Mouse (Mus musculus): ENCODE results near the gene 9530003J23Rik. TPM values are rescaled to one million over a fixed set of nuclear protein-coding genes. Genes with fewer than 3 reads are reported as not detected.
"Not testable (repeated sequence)": the region's sequence is repeated elsewhere in the genome, so short reads cannot be mapped to it uniquely, and the experiment has no call there.

Gene 9530003J23Rik
- polyA plus RNA-seq, 1 experiment from 2014 or later, result not detected

GRCm38 (mm10) chr10:117217246-117217840 is 21.2 kb downstream of the 9530003J23Rik start:
- Histone ChIP-seq H3K4me1 (ENCODE audit: control insufficient read depth, low read depth, low read length) (peaks cover 5% of the 10 kb centered on the region; the same call in 1 of the 2 replicates), H3K9me3 (replicated peaks; ENCODE audit: control insufficient read depth, low read length) (no peaks in the 10 kb centered on the region), H3K27me3 (ENCODE audit: control insufficient read depth, insufficient read depth, low read depth, low read length) (no peaks in the 10 kb centered on the region), H3K36me3 (ENCODE audit: control insufficient read depth, insufficient read depth) (peaks cover 64% of the 10 kb centered on the region), H3K4me2 (ENCODE audit: low read depth, low read length) (no peak overlapping the region), H3K4me3 (ENCODE audit: low read depth, low read length) (no peak overlapping the region), H3K27ac (ENCODE audit: low read length) (no peak overlapping the region), H3K9ac (ENCODE audit: low read depth, low read length) (no peak overlapping the region)
- 69% methylated on average over 20 of the region's 20 CpGs for whole genome bisulfite sequencing (ENCODE audit: insufficient replicate concordance)
- no peak for ATAC-seq (ENCODE audit: low read depth)

- Histone ChIP-seq H3K27me3 (ENCODE audit: control insufficient read depth, insufficient read depth, low read depth, low read length) (no peaks in the 10 kb centered on the region), H3K4me1 (ENCODE audit: control insufficient read depth, low read depth, low read length) (peaks cover 5% of the 10 kb centered on the region; the same call in 1 of the 2 replicates), H3K27ac (ENCODE audit: low read length) (no peak overlapping the region), H3K36me3 (ENCODE audit: control insufficient read depth, insufficient read depth) (peaks cover 60% of the 10 kb centered on the region), H3K9ac (ENCODE audit: low read depth, low read length) (no peak overlapping the region), H3K4me2 (ENCODE audit: low read depth, low read length) (no peak overlapping the region), H3K4me3 (ENCODE audit: low read depth, low read length) (no peak overlapping the region), H3K9me3 (replicated peaks; ENCODE audit: control insufficient read depth, low read length) (no peaks in the 10 kb centered on the region)
- 47% methylated on average over 5 of the region's 5 CpGs for WGBS (ENCODE audit: insufficient replicate concordance)
- ATAC-seq (ENCODE audit: low read depth), result no peak
Measured at GRCm38 (mm10) chr10:117216793-117217192, 21.7 kb downstream of the 9530003J23Rik start.

- peak; percentile 48; the same call in 1 of the 2 replicates for ATAC-seq (ENCODE audit: low read depth)
- H3K4me2 ChIP-seq (ENCODE audit: low read depth, low read length), result no peak overlapping the region
- no peak overlapping the region; the same call in 1 of the 2 replicates for H3K4me3 ChIP-seq (ENCODE audit: low read depth, low read length)
- H3K36me3 ChIP-seq (ENCODE audit: control insufficient read depth, insufficient read depth), result peaks cover 55% of the 10 kb centered on the region
- H3K27ac ChIP-seq (ENCODE audit: low read length), result peak overlapping the region; percentile 59; the same call in 1 of the 2 replicates
- WGBS (ENCODE audit: insufficient replicate concordance), result 82% methylated on average over 9 of the region's 9 CpGs
- peaks cover 5% of the 10 kb centered on the region; the same call in 1 of the 2 replicates for H3K4me1 ChIP-seq (ENCODE audit: control insufficient read depth, low read depth, low read length)
- H3K9me3 ChIP-seq (replicated peaks; ENCODE audit: control insufficient read depth, low read length), result no peaks in the 10 kb centered on the region
- no peaks in the 10 kb centered on the region for H3K27me3 ChIP-seq (ENCODE audit: control insufficient read depth, insufficient read depth, low read depth, low read length)
- H3K9ac ChIP-seq (ENCODE audit: low read depth, low read length), result no peak overlapping the region
Measured at GRCm38 (mm10) chr10:117216132-117216495, 22.4 kb downstream of the 9530003J23Rik start.

- Histone ChIP-seq H3K4me1 (ENCODE audit: control insufficient read depth, low read depth, low read length) (peaks cover 5% of the 10 kb centered on the region; the same call in 1 of the 2 replicates), H3K4me2 (ENCODE audit: low read depth, low read length) (no peak overlapping the region), H3K4me3 (ENCODE audit: low read depth, low read length) (peak overlapping the region; percentile 13; the same call in 1 of the 2 replicates), H3K9ac (ENCODE audit: low read depth, low read length) (no peak overlapping the region), H3K9me3 (replicated peaks; ENCODE audit: control insufficient read depth, low read length) (no peaks in the 10 kb centered on the region), H3K36me3 (ENCODE audit: control insufficient read depth, insufficient read depth) (peaks cover 55% of the 10 kb centered on the region), H3K27ac (ENCODE audit: low read length) (peak overlapping the region; percentile 59), H3K27me3 (ENCODE audit: control insufficient read depth, insufficient read depth, low read depth, low read length) (no peaks in the 10 kb centered on the region)
- peak; percentile 47; the same call in 1 of the 2 replicates for ATAC-seq (ENCODE audit: low read depth)
- WGBS (ENCODE audit: insufficient replicate concordance), result 79% methylated on average over 25 of the region's 25 CpGs
Measured at GRCm38 (mm10) chr10:117215409-117216131, 22.9 kb downstream of the 9530003J23Rik start.

- 77% methylated on average over 6 of the region's 6 CpGs for WGBS (ENCODE audit: insufficient replicate concordance)
- Histone ChIP-seq H3K27ac (ENCODE audit: low read length) (no peak overlapping the region), H3K36me3 (ENCODE audit: control insufficient read depth, insufficient read depth) (peaks cover 17% of the 10 kb centered on the region), H3K9ac (ENCODE audit: low read depth, low read length) (no peak overlapping the region), H3K4me1 (ENCODE audit: control insufficient read depth, low read depth, low read length) (peaks cover 3% of the 10 kb centered on the region), H3K4me3 (ENCODE audit: low read depth, low read length) (no peak overlapping the region), H3K9me3 (replicated peaks; ENCODE audit: control insufficient read depth, low read length) (no peaks in the 10 kb centered on the region), H3K27me3 (ENCODE audit: control insufficient read depth, insufficient read depth, low read depth, low read length) (no peaks in the 10 kb centered on the region), H3K4me2 (ENCODE audit: low read depth, low read length) (no peak overlapping the region)
- no peak for ATAC-seq (ENCODE audit: low read depth)
Measured at GRCm38 (mm10) chr10:117211023-117211422, 27.5 kb downstream of the 9530003J23Rik start.

GRCm38 (mm10) chr10:117209469-117209938 is 29.0 kb downstream of the 9530003J23Rik start:
- H3K4me3 ChIP-seq (ENCODE audit: low read depth, low read length), result peak overlapping the region; percentile 26
- 13% methylated on average over 11 of the region's 11 CpGs for WGBS (ENCODE audit: insufficient replicate concordance)
- 0 out of 2 replicates have a peak overlapping the region, but pooled peaks have one; percentile 1 for H3K9ac ChIP-seq (ENCODE audit: low read depth, low read length)
- peak; percentile 58 for ATAC-seq (ENCODE audit: low read depth)
- H3K4me2 ChIP-seq (ENCODE audit: low read depth, low read length), result peak overlapping the region; percentile 49
- H3K27me3 ChIP-seq (ENCODE audit: control insufficient read depth, insufficient read depth, low read depth, low read length), result no peaks in the 10 kb centered on the region
- peaks cover 3% of the 10 kb centered on the region for H3K4me1 ChIP-seq (ENCODE audit: control insufficient read depth, low read depth, low read length)
- no peak overlapping the region for H3K27ac ChIP-seq (ENCODE audit: low read length)
- H3K36me3 ChIP-seq (ENCODE audit: control insufficient read depth, insufficient read depth), result peaks cover 1% of the 10 kb centered on the region
- H3K9me3 ChIP-seq (replicated peaks; ENCODE audit: control insufficient read depth, low read length), result no peaks in the 10 kb centered on the region

- not testable (repeated sequence) for H3K9ac ChIP-seq (ENCODE audit: low read depth, low read length); H3K4me3 ChIP-seq (ENCODE audit: low read depth, low read length); ATAC-seq (ENCODE audit: low read depth); H3K27me3 ChIP-seq (ENCODE audit: control insufficient read depth, insufficient read depth, low read depth, low read length); H3K4me1 ChIP-seq (ENCODE audit: control insufficient read depth, low read depth, low read length); H3K27ac ChIP-seq (ENCODE audit: low read length); H3K36me3 ChIP-seq (ENCODE audit: control insufficient read depth, insufficient read depth); H3K9me3 ChIP-seq (replicated peaks; ENCODE audit: control insufficient read depth, low read length)
- WGBS (ENCODE audit: insufficient replicate concordance), result 80% methylated on average over 6 of the region's 6 CpGs
- 0 out of 2 replicates have a peak overlapping the region, but pooled peaks have one; percentile 49 for H3K4me2 ChIP-seq (ENCODE audit: low read depth, low read length)
Measured at GRCm38 (mm10) chr10:117208787-117209186, 29.7 kb downstream of the 9530003J23Rik start.

- peaks cover 3% of the 10 kb centered on the region for H3K4me1 ChIP-seq (ENCODE audit: control insufficient read depth, low read depth, low read length)
- H3K27ac ChIP-seq (ENCODE audit: low read length), result no peak overlapping the region
- no peaks in the 10 kb centered on the region for H3K27me3 ChIP-seq (ENCODE audit: control insufficient read depth, insufficient read depth, low read depth, low read length)
- no peaks in the 10 kb centered on the region for H3K36me3 ChIP-seq (ENCODE audit: control insufficient read depth, insufficient read depth)
- no peak overlapping the region for H3K9ac ChIP-seq (ENCODE audit: low read depth, low read length)
- H3K4me3 ChIP-seq (ENCODE audit: low read depth, low read length), result no peak overlapping the region
- H3K4me2 ChIP-seq (ENCODE audit: low read depth, low read length), result no peak overlapping the region
- 74% methylated on average over 15 of the region's 15 CpGs for WGBS (ENCODE audit: insufficient replicate concordance)
- ATAC-seq (ENCODE audit: low read depth), result no peak
- H3K9me3 ChIP-seq (replicated peaks; ENCODE audit: control insufficient read depth, low read length), result no peaks in the 10 kb centered on the region
Measured at GRCm38 (mm10) chr10:117208221-117208620, 30.3 kb downstream of the 9530003J23Rik start.

GRCm38 (mm10) chr10:117206070-117206469 is 32.4 kb downstream of the 9530003J23Rik start:
- H3K4me1 ChIP-seq (ENCODE audit: control insufficient read depth, low read depth, low read length), result peaks cover 3% of the 10 kb centered on the region
- H3K27ac ChIP-seq (ENCODE audit: low read length), result no peak overlapping the region
- no peak overlapping the region for H3K4me3 ChIP-seq (ENCODE audit: low read depth, low read length)
- H3K27me3 ChIP-seq (ENCODE audit: control insufficient read depth, insufficient read depth, low read depth, low read length), result no peaks in the 10 kb centered on the region
- no peaks in the 10 kb centered on the region for H3K9me3 ChIP-seq (replicated peaks; ENCODE audit: control insufficient read depth, low read length)
- no peak for ATAC-seq (ENCODE audit: low read depth)
- H3K36me3 ChIP-seq (ENCODE audit: control insufficient read depth, insufficient read depth), result no peaks in the 10 kb centered on the region
- 76% methylated on average over 3 of the region's 3 CpGs for WGBS (ENCODE audit: insufficient replicate concordance)
- H3K4me2 ChIP-seq (ENCODE audit: low read depth, low read length), result no peak overlapping the region
- no peak overlapping the region for H3K9ac ChIP-seq (ENCODE audit: low read depth, low read length)
